Mouse (Mus musculus): ENCODE results near the gene Lifr. TPM values are rescaled to one million over a fixed set of nuclear protein-coding genes. Genes with fewer than 3 reads are reported as not detected.

Gene Lifr
- polyA plus RNA-seq, 1 experiment = 29.9 TPM

DNA sequence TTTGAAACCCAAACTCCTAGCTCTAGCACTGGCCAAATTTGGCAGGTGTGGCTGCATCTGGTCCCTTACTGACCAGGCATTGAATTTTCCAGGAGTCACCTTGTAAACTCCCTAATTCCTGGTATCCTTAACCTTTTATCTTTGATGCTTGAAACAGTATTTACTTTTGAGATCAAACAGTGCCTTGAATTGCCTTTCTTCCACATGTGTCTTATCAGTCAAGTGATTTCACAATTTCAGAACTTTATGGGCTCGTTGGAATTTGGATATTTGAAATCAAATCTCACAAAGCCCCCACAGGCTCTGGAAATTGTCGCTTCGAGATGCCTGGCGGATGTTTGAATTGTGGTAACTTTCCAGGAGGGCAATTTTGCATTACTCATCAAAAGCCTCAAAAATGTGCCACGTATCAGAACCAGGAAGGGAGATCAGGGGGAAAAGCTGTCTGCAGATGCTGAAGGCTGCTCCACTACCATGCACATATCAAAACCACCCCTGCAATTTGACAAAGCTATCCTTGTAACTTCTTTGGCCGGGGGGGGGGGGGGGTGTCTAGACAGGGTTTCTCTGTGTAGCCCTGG is 45.7 kb downstream of the Lifr start:
- Histone ChIP-seq H3K4me3 (ENCODE audit: low read depth, low read length) (no peak overlapping the region), H3K36me3 (ENCODE audit: control insufficient read depth, insufficient read depth, low read length) (no peaks in the 10 kb centered on the region), H3K4me1 (ENCODE audit: control insufficient read depth, insufficient read depth, insufficient read length, low read length) (peaks cover 3% of the 10 kb centered on the region; the same call in 1 of the 2 replicates), H3K27me3 (ENCODE audit: control insufficient read depth, insufficient read depth, low read length) (peaks cover 5% of the 10 kb centered on the region; the same call in 1 of the 2 replicates), H3K27ac (ENCODE audit: insufficient read depth, low read depth, low read length) (no peak overlapping the region)
- 23% methylated on average over 6 of the region's 6 CpGs for WGBS
- TF ChIP-seq POLR2A (IDR thresholded peaks at IDR 0.05; ENCODE audit: low read depth, low read length) = no peak
- no peak for TF ChIP-seq CTCF (IDR thresholded peaks at IDR 0.05; ENCODE audit: extremely low read depth, insufficient read length, insufficient replicate concordance, low read depth, low read length)

- no peak for TF ChIP-seq POLR2A (IDR thresholded peaks at IDR 0.05; ENCODE audit: low read depth, low read length)
- no peak for TF ChIP-seq CTCF (IDR thresholded peaks at IDR 0.05; ENCODE audit: extremely low read depth, insufficient read length, insufficient replicate concordance, low read depth, low read length)
- peaks cover 3% of the 10 kb centered on the region; the same call in 1 of the 2 replicates for H3K4me1 ChIP-seq (ENCODE audit: control insufficient read depth, insufficient read depth, insufficient read length, low read length)
- no peak overlapping the region for H3K4me3 ChIP-seq (ENCODE audit: low read depth, low read length)
- H3K27me3 ChIP-seq (ENCODE audit: control insufficient read depth, insufficient read depth, low read length) = no peaks in the 10 kb centered on the region
- H3K27ac ChIP-seq (ENCODE audit: insufficient read depth, low read depth, low read length) = no peak overlapping the region
- WGBS = 71% methylated on average over 10 of the region's 10 CpGs
- H3K36me3 ChIP-seq (ENCODE audit: control insufficient read depth, insufficient read depth, low read length) = no peaks in the 10 kb centered on the region
These were observed 46.5 kb downstream of the Lifr start for GRCm38 (mm10) chr15:7136912-7137311.

DNA sequence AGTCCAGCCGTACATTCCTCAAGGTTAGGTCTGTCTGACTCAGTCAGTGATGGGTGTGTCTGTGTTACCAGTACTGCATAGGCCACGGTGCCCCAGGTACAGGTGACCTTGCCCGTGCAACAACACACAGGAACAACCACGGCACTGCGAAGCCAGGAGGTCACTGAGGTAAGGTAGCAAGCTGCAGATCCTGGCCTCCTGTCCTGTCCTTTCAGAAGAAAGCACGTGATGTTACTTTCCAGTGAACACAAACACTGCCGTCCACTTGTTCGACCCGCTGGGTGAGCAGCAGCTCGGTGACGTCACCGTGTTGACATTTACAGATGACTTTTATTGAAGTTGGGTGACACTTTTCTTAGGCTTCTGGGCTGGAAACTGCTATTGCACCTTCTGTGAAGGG is 47.2 kb downstream of the Lifr start:
- H3K4me1 ChIP-seq (ENCODE audit: control insufficient read depth, insufficient read depth, insufficient read length, low read length) = peaks cover 3% of the 10 kb centered on the region; the same call in 1 of the 2 replicates
- WGBS = 22% methylated on average over 12 of the region's 12 CpGs
- H3K27ac ChIP-seq (ENCODE audit: insufficient read depth, low read depth, low read length) = no peak overlapping the region
- H3K27me3 ChIP-seq (ENCODE audit: control insufficient read depth, insufficient read depth, low read length) = no peaks in the 10 kb centered on the region
- no peak overlapping the region for H3K4me3 ChIP-seq (ENCODE audit: low read depth, low read length)
- TF ChIP-seq CTCF (IDR thresholded peaks at IDR 0.05; ENCODE audit: extremely low read depth, insufficient read length, insufficient replicate concordance, low read depth, low read length) (no peak), POLR2A (IDR thresholded peaks at IDR 0.05; ENCODE audit: low read depth, low read length) (no peak)
- H3K36me3 ChIP-seq (ENCODE audit: control insufficient read depth, insufficient read depth, low read length) = no peaks in the 10 kb centered on the region

DNA sequence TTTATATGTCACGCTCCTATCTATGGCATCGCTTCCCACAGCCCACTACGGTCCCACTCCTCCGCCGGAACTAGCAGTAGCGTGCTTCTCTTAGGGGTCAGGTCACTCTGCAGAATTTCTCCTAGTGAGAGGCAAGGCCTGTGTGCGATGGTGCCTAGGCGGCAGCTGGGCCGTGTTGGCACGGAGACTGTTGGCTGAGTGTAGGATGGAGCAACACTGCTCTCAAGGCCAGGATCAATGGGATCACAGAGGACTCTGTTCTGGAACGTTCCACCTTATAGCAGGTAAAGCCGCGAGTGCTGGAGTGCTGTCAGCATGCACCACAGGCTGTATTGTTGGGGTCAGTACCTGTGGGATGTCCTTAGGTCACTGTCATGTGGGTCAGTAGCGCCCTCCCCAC is 48.1 kb downstream of the Lifr start:
- WGBS = 89% methylated on average over 14 of the region's 14 CpGs

DNA sequence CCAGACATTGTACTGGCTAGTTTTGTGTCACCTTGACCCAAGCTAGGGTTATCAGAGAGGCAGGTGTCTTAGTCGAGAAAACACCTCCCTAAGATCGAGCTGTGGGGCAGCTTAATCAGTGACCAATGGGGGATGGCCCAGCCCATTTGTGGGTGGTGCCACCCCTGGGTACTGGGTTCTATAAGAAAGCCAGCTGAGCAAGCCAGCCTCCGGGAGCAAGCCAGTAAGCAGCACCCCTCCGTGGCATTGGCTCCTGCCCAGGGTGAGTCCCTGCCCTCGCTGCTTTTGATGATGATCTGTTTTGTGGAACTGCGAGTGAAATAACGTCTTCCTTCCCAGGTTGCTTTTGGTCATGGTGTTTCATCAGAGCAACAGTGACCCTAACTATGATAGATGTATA is 49.9 kb downstream of the Lifr start:
- H3K27me3 ChIP-seq (ENCODE audit: control insufficient read depth, insufficient read depth, low read length) = no peaks in the 10 kb centered on the region
- H3K27ac ChIP-seq (ENCODE audit: insufficient read depth, low read depth, low read length) = no peak overlapping the region
- H3K36me3 ChIP-seq (ENCODE audit: control insufficient read depth, insufficient read depth, low read length) = no peaks in the 10 kb centered on the region
- H3K4me1 ChIP-seq (ENCODE audit: control insufficient read depth, insufficient read depth, insufficient read length, low read length) = peaks cover 6% of the 10 kb centered on the region; the same call in 1 of the 2 replicates
- TF ChIP-seq CTCF (IDR thresholded peaks at IDR 0.05; ENCODE audit: extremely low read depth, insufficient read length, insufficient replicate concordance, low read depth, low read length) (no peak), POLR2A (IDR thresholded peaks at IDR 0.05; ENCODE audit: low read depth, low read length) (no peak)
- 62% methylated on average over 7 of the region's 7 CpGs for WGBS
- no peak overlapping the region for H3K4me3 ChIP-seq (ENCODE audit: low read depth, low read length)

More for the DNA sequence above, 48.1 kb downstream of the Lifr start:
- H3K27ac ChIP-seq (ENCODE audit: insufficient read depth, low read depth, low read length) = no peak overlapping the region
- no peak for TF ChIP-seq POLR2A (IDR thresholded peaks at IDR 0.05; ENCODE audit: low read depth, low read length)
- no peak for TF ChIP-seq CTCF (IDR thresholded peaks at IDR 0.05; ENCODE audit: extremely low read depth, insufficient read length, insufficient replicate concordance, low read depth, low read length)
- no peak overlapping the region for H3K4me3 ChIP-seq (ENCODE audit: low read depth, low read length)
- no peaks in the 10 kb centered on the region for H3K36me3 ChIP-seq (ENCODE audit: control insufficient read depth, insufficient read depth, low read length)
- no peaks in the 10 kb centered on the region for H3K27me3 ChIP-seq (ENCODE audit: control insufficient read depth, insufficient read depth, low read length)
- H3K4me1 ChIP-seq (ENCODE audit: control insufficient read depth, insufficient read depth, insufficient read length, low read length) = 0 out of 2 replicates have a peak, but pooled peaks cover 3% of the 10 kb centered on the region

- no peaks in the 10 kb centered on the region for H3K27me3 ChIP-seq (ENCODE audit: control insufficient read depth, insufficient read depth, low read length)
- H3K4me1 ChIP-seq (ENCODE audit: control insufficient read depth, insufficient read depth, insufficient read length, low read length) = peaks cover 8% of the 10 kb centered on the region; the same call in 1 of the 2 replicates
- no peaks in the 10 kb centered on the region for H3K36me3 ChIP-seq (ENCODE audit: control insufficient read depth, insufficient read depth, low read length)
- no peak overlapping the region for H3K4me3 ChIP-seq (ENCODE audit: low read depth, low read length)
- H3K27ac ChIP-seq (ENCODE audit: insufficient read depth, low read depth, low read length) = no peak overlapping the region
- TF ChIP-seq POLR2A (IDR thresholded peaks at IDR 0.05; ENCODE audit: low read depth, low read length) = no peak
- no peak for TF ChIP-seq CTCF (IDR thresholded peaks at IDR 0.05; ENCODE audit: extremely low read depth, insufficient read length, insufficient replicate concordance, low read depth, low read length)
- WGBS = 79% methylated on average over 13 of the region's 13 CpGs
These were observed 50.8 kb downstream of the Lifr start for GRCm38 (mm10) chr15:7141246-7141645.

DNA sequence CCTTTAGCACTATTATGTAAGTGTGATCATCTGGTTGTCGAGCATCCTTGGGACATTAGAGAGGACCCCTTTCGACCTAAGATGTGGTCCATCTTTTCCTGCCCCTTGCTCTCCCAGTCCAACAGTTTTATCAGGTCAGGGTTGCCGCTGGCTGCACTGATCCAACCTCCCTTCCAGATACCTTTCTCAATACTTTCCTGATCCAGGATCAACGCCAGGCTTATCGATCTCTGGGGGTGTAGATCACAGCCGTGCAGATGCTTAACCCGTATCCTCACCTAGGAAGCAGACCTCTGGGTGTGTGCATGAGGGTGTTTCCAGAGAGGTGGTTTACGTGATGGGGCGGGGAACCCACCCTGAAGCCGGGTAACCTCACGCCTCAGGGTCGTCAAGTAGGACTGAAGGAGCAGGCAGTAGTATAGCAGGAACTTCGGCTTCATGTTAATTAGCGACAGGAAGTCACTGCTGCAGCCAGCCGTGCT is 53.3 kb downstream of the Lifr start:
- Histone ChIP-seq H3K36me3 (ENCODE audit: control insufficient read depth, insufficient read depth, low read length) (no peaks in the 10 kb centered on the region), H3K4me3 (ENCODE audit: low read depth, low read length) (no peak overlapping the region), H3K27ac (ENCODE audit: insufficient read depth, low read depth, low read length) (no peak overlapping the region), H3K27me3 (ENCODE audit: control insufficient read depth, insufficient read depth, low read length) (no peaks in the 10 kb centered on the region), H3K4me1 (ENCODE audit: control insufficient read depth, insufficient read depth, insufficient read length, low read length) (peaks cover 5% of the 10 kb centered on the region; the same call in 1 of the 2 replicates)
- no peak for TF ChIP-seq CTCF (IDR thresholded peaks at IDR 0.05; ENCODE audit: extremely low read depth, insufficient read length, insufficient replicate concordance, low read depth, low read length)
- no peak for TF ChIP-seq POLR2A (IDR thresholded peaks at IDR 0.05; ENCODE audit: low read depth, low read length)
- 46% methylated on average over 15 of the region's 15 CpGs for WGBS
